Mouse (Mus musculus) MN1 (cell line): ENCODE results near the gene Rnpc3.

Source experiments
- DNase-seq: peaks from one replicate; pipeline ENCODE4 v3.0.0-alpha.2; 2016; ENCODE audit warnings: low spot score

Rnpc3 gene

GRCm38 (mm10) chr3:113629606-113630359 lies at the start of gene Rnpc3:
Rnpc3 (minus strand) TSS chr3:113630149.
- peak; percentile 98 for DNase-seq

- DNase-seq = no peak
Measured at GRCm38 (mm10) chr3:113656940-113657339, 27.0 kb upstream of the Rnpc3 start.

GRCm38 (mm10) chr3:113654335-113654734 lies 24.4 kb upstream of the Rnpc3 start:
- no peak for DNase-seq

GRCm38 (mm10) chr3:113651386-113651785 lies 21.4 kb upstream of the Rnpc3 start:
- peak; percentile 9 for DNase-seq

GRCm38 (mm10) chr3:113639545-113639944 lies 9.6 kb upstream of the Rnpc3 start:
- no peak for DNase-seq

- no peak for DNase-seq
Measured at GRCm38 (mm10) chr3:113634220-113634619, 4.3 kb upstream of the Rnpc3 start.

GRCm38 (mm10) chr3:113631611-113632010 lies 1.7 kb upstream of the Rnpc3 start:
- no peak for DNase-seq

GRCm38 (mm10) chr3:113630564-113630963 lies 615 bp upstream of the Rnpc3 start:
- DNase-seq = peak; percentile 41

GRCm38 (mm10) chr3:113606599-113606998 lies 23.4 kb downstream of the Rnpc3 start, which contains the start of gene Amy1:
Amy1 (minus strand) TSS chr3:113606699.
- DNase-seq = no peak

GRCm38 (mm10) chr3:113590844-113591243 lies 39.1 kb downstream of the Rnpc3 start:
- DNase-seq = no peak

- no peak for DNase-seq
Measured at GRCm38 (mm10) chr3:113574578-113574977, 55.4 kb downstream of the Rnpc3 start.

GRCm38 (mm10) chr3:113574138-113574537 lies 55.8 kb downstream of the Rnpc3 start:
- no peak for DNase-seq

- no peak for DNase-seq
Measured at GRCm38 (mm10) chr3:113572158-113572557, 57.8 kb downstream of the Rnpc3 start.
